Mouse (Mus musculus): ENCODE data around the gene 0610009B22Rik. TPM values are rescaled to one million over a fixed set of nuclear protein-coding genes. Genes with fewer than 3 reads are reported as not detected.

Gene 0610009B22Rik
- polyA plus RNA-seq, 1 experiment, result 45.7 TPM

DNA sequence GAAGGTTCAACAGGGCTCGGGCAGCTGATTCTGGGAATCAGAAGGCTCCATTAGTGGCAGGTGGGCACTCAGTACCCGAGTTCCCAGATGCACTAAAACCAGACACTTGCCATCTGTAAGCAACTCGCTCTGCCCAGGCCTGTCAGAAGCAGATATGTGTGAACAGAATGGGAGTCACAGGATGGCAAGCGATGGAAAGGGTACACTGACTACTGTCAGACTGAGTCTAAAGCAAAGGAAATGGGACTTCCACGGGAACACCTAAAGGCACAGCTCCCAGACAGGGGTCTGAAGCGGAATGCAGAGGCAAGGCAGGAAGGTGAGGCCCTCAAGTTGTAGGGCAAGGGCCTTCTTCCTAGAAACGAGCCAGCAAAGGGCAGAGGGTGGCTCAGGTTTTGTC lies 42.4 kb downstream of the 0610009B22Rik start:
- H3K4me3 ChIP-seq (ENCODE audit: low read depth, low read length), result peak overlapping the region; percentile 55; the same call in 1 of the 2 replicates
- H3K9ac ChIP-seq (ENCODE audit: low read depth, poor library complexity, severe bottlenecking), result peak overlapping the region; percentile 4
- peak overlapping the region; percentile 58; the same call in 1 of the 2 replicates for H3K27ac ChIP-seq (ENCODE audit: insufficient read depth, low read length)
- H3K9me3 ChIP-seq (replicated peaks; ENCODE audit: control insufficient read depth, insufficient read depth, low read length, poor library complexity, severe bottlenecking), result no peaks in the 10 kb centered on the region
- no peak for TF ChIP-seq CTCF (IDR thresholded peaks at IDR 0.05; ENCODE audit: low read depth, low read length)
- no peak for TF ChIP-seq EP300 (IDR thresholded peaks at IDR 0.05; ENCODE audit: insufficient read depth, low read depth, low read length)
- TF ChIP-seq POLR2A (IDR thresholded peaks at IDR 0.05; ENCODE audit: insufficient read depth, low read length), result no peak
- H3K4me1 ChIP-seq (ENCODE audit: control insufficient read depth, insufficient read depth, low read length), result peaks cover 6% of the 10 kb centered on the region
- peaks cover 25% of the 10 kb centered on the region for H3K36me3 ChIP-seq (ENCODE audit: control insufficient read depth, insufficient read depth, low read length, poor library complexity, severe bottlenecking)
- H3K27me3 ChIP-seq (ENCODE audit: control insufficient read depth, insufficient read depth, low read length, poor library complexity, severe bottlenecking), result no peaks in the 10 kb centered on the region

DNA sequence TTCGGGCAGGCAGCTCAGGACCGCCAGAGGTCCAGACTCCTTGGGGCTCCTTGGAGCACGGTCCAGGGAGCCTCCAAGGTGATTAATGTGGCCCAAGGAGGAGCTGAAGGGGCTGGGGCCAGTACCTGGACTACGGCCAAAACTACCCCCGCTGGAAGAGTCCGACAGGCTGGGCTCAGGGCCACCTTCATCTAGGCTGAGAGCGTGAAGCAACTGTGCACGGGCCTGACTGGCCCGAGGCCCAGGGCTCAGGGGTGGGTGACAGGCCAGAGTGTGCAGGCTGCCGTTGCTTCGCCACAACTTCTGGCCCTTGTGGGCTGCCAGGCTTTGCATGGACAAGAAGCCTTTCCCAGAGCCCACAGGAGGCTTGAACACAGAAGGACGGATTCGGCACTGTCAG lies 43.4 kb downstream of the 0610009B22Rik start:
- Histone ChIP-seq H3K27ac (ENCODE audit: insufficient read depth, low read length) (0 out of 2 replicates have a peak overlapping the region, but pooled peaks have one; percentile 1), H3K9me3 (replicated peaks; ENCODE audit: control insufficient read depth, insufficient read depth, low read length, poor library complexity, severe bottlenecking) (no peaks in the 10 kb centered on the region), H3K36me3 (ENCODE audit: control insufficient read depth, insufficient read depth, low read length, poor library complexity, severe bottlenecking) (peaks cover 25% of the 10 kb centered on the region), H3K9ac (ENCODE audit: low read depth, poor library complexity, severe bottlenecking) (peak overlapping the region; percentile 4; the same call in 1 of the 2 replicates), H3K4me3 (ENCODE audit: low read depth, low read length) (no peak overlapping the region), H3K27me3 (ENCODE audit: control insufficient read depth, insufficient read depth, low read length, poor library complexity, severe bottlenecking) (no peaks in the 10 kb centered on the region), H3K4me1 (ENCODE audit: control insufficient read depth, insufficient read depth, low read length) (peaks cover 11% of the 10 kb centered on the region)
- TF ChIP-seq POLR2A (IDR thresholded peaks at IDR 0.05; ENCODE audit: insufficient read depth, low read length), result no peak
- TF ChIP-seq EP300 (IDR thresholded peaks at IDR 0.05; ENCODE audit: insufficient read depth, low read depth, low read length), result no peak
- TF ChIP-seq CTCF (IDR thresholded peaks at IDR 0.05; ENCODE audit: low read depth, low read length), result no peak

DNA sequence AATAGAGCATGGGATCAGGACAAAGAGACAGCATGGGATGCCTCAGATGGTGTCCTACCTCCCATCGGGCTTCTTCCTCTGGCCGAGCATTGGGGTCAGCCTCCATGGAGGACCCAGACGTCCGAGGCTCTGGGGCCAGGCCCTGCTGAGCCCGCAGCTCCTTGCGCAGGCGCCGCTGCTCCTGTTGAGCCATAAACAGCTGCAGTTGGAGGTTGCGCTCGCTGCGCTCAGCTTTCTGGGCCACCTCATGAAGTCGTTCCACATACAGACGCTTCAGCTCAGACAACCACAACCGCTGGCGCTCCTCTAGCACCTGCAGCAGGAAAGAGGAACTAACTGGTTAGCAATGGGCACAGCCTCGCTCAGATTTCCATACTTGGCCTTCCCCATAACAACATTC lies 44.5 kb downstream of the 0610009B22Rik start:
- Histone ChIP-seq H3K4me1 (ENCODE audit: control insufficient read depth, insufficient read depth, low read length) (peaks cover 11% of the 10 kb centered on the region), H3K36me3 (ENCODE audit: control insufficient read depth, insufficient read depth, low read length, poor library complexity, severe bottlenecking) (peaks cover 25% of the 10 kb centered on the region), H3K9me3 (replicated peaks; ENCODE audit: control insufficient read depth, insufficient read depth, low read length, poor library complexity, severe bottlenecking) (no peaks in the 10 kb centered on the region), H3K27me3 (ENCODE audit: control insufficient read depth, insufficient read depth, low read length, poor library complexity, severe bottlenecking) (no peaks in the 10 kb centered on the region), H3K9ac (ENCODE audit: low read depth, poor library complexity, severe bottlenecking) (peak overlapping the region; percentile 48), H3K4me3 (ENCODE audit: low read depth, low read length) (peak overlapping the region; percentile 36), H3K27ac (ENCODE audit: insufficient read depth, low read length) (peak overlapping the region; percentile 14)
- TF ChIP-seq CTCF (IDR thresholded peaks at IDR 0.05; ENCODE audit: low read depth, low read length) (no peak), EP300 (IDR thresholded peaks at IDR 0.05; ENCODE audit: insufficient read depth, low read depth, low read length) (no peak), POLR2A (IDR thresholded peaks at IDR 0.05; ENCODE audit: insufficient read depth, low read length) (no peak)

DNA sequence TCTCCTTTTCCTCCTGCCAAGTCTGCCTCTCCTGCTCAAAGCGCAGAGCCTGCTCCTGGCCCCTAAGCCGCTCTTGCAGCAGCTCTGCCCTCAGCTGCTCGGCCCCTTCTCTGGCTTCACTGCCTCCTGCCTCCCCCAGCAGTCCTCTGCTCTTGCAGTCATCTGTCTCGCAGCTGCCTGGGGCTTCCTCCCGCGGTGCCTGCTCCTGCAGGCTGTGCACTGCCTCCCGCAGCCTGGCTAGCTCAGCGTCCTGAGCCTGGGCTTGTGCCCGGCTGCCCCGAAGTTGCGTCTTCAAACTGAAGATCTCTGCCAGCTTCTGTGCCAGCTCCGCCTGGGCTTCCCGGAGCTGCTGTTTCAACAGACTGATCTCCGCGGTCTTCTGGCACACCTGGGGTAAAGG lies 44.9 kb downstream of the 0610009B22Rik start:
- peak overlapping the region; percentile 36 for H3K4me3 ChIP-seq (ENCODE audit: low read depth, low read length)
- TF ChIP-seq POLR2A (IDR thresholded peaks at IDR 0.05; ENCODE audit: insufficient read depth, low read length), result no peak
- TF ChIP-seq CTCF (IDR thresholded peaks at IDR 0.05; ENCODE audit: low read depth, low read length), result no peak
- TF ChIP-seq EP300 (IDR thresholded peaks at IDR 0.05; ENCODE audit: insufficient read depth, low read depth, low read length), result no peak
- no peaks in the 10 kb centered on the region for H3K27me3 ChIP-seq (ENCODE audit: control insufficient read depth, insufficient read depth, low read length, poor library complexity, severe bottlenecking)
- H3K27ac ChIP-seq (ENCODE audit: insufficient read depth, low read length), result peak overlapping the region; percentile 2
- peak overlapping the region; percentile 48 for H3K9ac ChIP-seq (ENCODE audit: low read depth, poor library complexity, severe bottlenecking)
- H3K36me3 ChIP-seq (ENCODE audit: control insufficient read depth, insufficient read depth, low read length, poor library complexity, severe bottlenecking), result peaks cover 25% of the 10 kb centered on the region
- H3K4me1 ChIP-seq (ENCODE audit: control insufficient read depth, insufficient read depth, low read length), result peaks cover 11% of the 10 kb centered on the region
- no peaks in the 10 kb centered on the region for H3K9me3 ChIP-seq (replicated peaks; ENCODE audit: control insufficient read depth, insufficient read depth, low read length, poor library complexity, severe bottlenecking)

DNA sequence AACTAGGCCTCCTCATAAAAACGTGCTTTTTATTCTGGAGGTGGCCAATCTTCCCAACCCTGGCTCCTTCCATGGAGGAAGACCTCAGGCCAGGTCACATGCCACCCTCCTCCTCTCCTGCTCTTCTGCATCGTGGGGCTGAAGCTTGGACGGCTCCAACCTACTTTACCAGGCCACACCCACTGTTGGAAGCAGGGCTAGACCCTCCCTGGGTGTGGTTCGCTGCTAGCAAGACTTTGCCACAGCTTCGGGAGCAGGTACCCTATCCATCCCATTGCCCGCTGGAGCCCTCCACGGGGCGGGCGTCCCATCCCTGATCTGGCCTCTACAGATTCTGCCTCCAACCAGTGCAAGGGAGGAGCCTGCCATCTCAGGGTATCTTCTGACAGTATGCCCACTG lies 45.5 kb downstream of the 0610009B22Rik start:
- H3K9ac ChIP-seq (ENCODE audit: low read depth, poor library complexity, severe bottlenecking), result peak overlapping the region; percentile 48
- H3K9me3 ChIP-seq (replicated peaks; ENCODE audit: control insufficient read depth, insufficient read depth, low read length, poor library complexity, severe bottlenecking), result no peaks in the 10 kb centered on the region
- no peak for TF ChIP-seq EP300 (IDR thresholded peaks at IDR 0.05; ENCODE audit: insufficient read depth, low read depth, low read length)
- TF ChIP-seq POLR2A (IDR thresholded peaks at IDR 0.05; ENCODE audit: insufficient read depth, low read length), result no peak
- no peak for TF ChIP-seq CTCF (IDR thresholded peaks at IDR 0.05; ENCODE audit: low read depth, low read length)
- peaks cover 10% of the 10 kb centered on the region for H3K4me1 ChIP-seq (ENCODE audit: control insufficient read depth, insufficient read depth, low read length)
- H3K4me3 ChIP-seq (ENCODE audit: low read depth, low read length), result peak overlapping the region; percentile 36
- no peaks in the 10 kb centered on the region for H3K27me3 ChIP-seq (ENCODE audit: control insufficient read depth, insufficient read depth, low read length, poor library complexity, severe bottlenecking)
- H3K36me3 ChIP-seq (ENCODE audit: control insufficient read depth, insufficient read depth, low read length, poor library complexity, severe bottlenecking), result peaks cover 25% of the 10 kb centered on the region
- 0 out of 2 replicates have a peak overlapping the region, but pooled peaks have one; percentile 2 for H3K27ac ChIP-seq (ENCODE audit: insufficient read depth, low read length)

DNA sequence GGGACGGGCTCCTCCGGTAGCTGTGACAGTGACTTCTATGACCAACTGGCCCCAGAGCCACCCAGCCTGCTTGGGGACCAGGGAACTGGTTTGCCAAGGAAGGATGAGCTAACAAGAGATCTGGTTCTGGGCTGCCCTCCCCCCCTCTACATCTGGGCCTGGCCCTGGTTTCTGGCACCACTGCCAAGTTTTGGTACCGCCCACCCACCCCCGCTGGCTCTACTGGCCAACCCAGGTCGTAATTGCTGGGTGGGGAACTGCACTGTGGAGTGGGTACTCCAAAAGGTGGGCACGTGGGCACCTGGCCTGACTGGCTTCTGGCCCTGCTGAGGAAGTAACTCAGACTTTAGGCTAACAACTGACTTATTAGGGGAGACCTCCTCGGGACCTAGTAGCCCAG lies 47.9 kb downstream of the 0610009B22Rik start:
- TF ChIP-seq POLR2A (IDR thresholded peaks at IDR 0.05; ENCODE audit: insufficient read depth, low read length) (no peak), CTCF (IDR thresholded peaks at IDR 0.05; ENCODE audit: low read depth, low read length) (no peak), EP300 (IDR thresholded peaks at IDR 0.05; ENCODE audit: insufficient read depth, low read depth, low read length) (no peak)
- Histone ChIP-seq H3K9ac (ENCODE audit: low read depth, poor library complexity, severe bottlenecking) (no peak overlapping the region), H3K4me1 (ENCODE audit: control insufficient read depth, insufficient read depth, low read length) (peaks cover 7% of the 10 kb centered on the region), H3K4me3 (ENCODE audit: low read depth, low read length) (no peak overlapping the region), H3K36me3 (ENCODE audit: control insufficient read depth, insufficient read depth, low read length, poor library complexity, severe bottlenecking) (peaks cover 21% of the 10 kb centered on the region), H3K9me3 (replicated peaks; ENCODE audit: control insufficient read depth, insufficient read depth, low read length, poor library complexity, severe bottlenecking) (no peaks in the 10 kb centered on the region), H3K27ac (ENCODE audit: insufficient read depth, low read length) (no peak overlapping the region), H3K27me3 (ENCODE audit: control insufficient read depth, insufficient read depth, low read length, poor library complexity, severe bottlenecking) (no peaks in the 10 kb centered on the region)

Measured in ES-Bruce4 (cell line).